Mouse (Mus musculus) CD8-positive naive resting alpha-beta T cell, adult 2 months (primary cell): Measurements from ENCODE around the gene Gm26661.

ENCODE experiments used
- DNase-seq, 2 experiments: peaks; one replicate each; pipeline ENCODE4 v3.0.0; 2022; ENCODE audit warnings: low read depth in 2 of 2, low spot score in 2 of 2

Gm26661 gene

DNA sequence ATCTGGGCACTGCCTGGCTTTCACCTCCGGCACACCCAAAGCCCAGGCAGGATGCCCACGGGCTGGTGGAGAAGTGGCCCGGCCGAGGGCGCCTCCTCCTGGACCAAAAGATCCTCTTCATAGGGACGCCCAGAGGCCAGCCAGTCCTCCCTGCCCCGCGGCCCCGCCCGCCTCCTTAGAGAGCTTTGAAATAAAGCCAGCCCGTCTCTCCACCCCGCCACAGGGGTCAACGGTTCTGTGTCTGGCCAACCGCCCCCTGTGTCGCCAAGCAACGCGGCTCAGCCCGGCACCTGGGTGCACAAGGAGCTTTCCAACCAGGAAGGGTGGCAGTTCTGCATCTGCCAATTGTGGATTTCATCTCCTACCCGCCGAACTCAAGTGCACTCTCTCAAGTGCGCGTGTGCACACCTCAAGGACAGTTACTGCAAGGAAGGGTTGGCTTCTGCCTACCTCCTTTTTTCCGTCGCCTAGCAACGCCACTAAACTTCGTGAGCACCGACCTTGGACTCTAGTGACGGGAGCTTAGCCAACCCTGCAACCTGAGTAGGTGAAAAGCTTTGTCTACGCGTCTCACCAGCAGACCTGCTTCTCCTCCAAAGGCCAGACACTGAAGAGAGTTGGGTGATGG, at the start of gene Gm26661:
Gm26661 (plus strand) TSS at position 56 of the 628 bp plus-strand sequence.
- peak; percentile 26 to 45 for DNase-seq

DNA sequence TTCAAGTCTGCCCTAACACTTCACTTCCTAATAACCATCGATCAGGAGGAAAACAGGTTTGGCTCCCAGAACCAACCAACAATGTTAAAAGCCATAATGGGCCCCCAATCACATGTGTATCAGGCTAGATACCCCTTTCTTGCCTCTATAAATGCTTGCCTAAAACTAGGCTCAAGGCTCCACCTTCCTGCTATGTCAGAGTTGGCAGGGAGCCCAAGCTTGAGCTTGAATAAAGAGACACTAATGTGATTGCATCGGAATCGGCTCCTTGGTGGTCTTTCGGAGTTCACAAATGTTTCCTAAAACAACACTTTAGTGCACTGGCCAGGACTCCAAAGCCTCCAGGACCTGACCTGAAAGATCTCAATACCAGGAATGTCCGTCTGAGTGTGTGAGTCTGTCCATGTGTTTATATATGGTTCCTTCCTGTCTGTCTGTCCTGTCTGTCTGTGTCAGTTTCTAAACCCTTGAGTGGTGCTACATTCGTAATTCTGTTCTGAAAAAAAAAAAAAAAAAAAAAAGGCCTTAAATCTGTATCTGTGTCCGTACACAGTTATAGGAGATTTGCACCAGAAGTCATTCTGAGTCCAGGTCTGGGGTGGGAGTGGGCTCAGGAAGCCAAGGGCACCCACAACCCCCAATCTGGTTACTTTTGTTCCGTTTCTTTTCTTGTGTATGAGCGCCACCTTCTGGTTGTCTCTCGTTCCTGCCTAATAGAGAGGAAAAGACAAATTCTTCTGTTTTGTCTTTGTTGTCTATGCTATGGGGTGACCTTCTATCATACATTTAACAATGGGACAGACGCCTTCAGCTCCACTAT, 42.2 kb upstream of the Gm26661 start:
- DNase-seq, result no peak

DNA sequence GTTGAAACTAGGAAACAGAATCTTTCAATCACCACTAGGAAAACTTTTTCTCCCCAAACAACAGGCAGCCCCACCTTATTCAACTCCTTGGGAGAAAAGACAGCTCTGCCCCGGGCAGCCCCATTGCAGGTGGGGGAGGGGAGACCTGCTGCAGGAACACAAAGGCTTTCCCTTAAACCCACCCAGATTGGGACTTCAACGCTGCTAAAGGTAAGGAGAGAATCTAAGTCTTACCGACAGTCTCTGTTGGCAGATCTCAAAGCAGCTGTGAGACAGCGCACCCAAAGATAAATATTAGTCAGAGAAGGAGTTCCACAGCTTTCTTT, 41.7 kb upstream of the Gm26661 start:
- no peak for DNase-seq

DNA sequence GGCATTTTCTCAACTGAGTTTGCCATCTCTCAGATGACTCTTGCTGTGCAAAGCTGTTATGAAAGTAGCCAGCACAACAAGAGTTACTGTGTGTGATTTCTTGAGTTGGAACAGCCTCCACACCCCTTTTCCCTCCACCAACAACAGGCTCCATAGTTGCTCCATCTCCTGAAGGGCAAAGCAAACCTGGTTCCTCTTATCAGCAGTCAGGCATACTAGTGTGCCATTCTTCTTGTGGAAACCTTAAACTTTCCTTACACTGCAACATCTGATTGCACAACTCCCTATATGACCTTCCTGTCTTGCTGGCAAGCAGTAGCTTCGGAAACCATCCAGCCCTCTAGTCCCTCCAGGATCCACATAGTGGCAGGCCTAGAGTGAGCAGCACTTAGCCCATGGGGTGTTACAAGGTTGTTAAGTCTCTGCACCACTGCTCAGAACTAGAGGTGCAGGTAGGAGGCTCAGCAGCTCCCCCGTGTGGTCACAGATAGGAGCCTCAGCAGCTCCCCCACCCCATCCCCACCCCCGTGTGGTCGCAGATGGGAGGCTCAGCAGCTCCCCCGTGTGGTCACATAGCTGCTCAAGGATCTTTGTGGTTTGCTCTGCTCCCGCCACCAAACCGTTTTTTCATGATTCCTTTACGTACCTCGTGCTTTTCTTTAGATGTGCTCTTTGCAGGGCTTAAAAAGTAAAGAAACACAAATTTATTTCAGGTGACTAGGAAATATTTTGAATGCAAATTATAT, 25.6 kb upstream of the Gm26661 start:
- DNase-seq, result peak; percentile 78 to 84

DNA sequence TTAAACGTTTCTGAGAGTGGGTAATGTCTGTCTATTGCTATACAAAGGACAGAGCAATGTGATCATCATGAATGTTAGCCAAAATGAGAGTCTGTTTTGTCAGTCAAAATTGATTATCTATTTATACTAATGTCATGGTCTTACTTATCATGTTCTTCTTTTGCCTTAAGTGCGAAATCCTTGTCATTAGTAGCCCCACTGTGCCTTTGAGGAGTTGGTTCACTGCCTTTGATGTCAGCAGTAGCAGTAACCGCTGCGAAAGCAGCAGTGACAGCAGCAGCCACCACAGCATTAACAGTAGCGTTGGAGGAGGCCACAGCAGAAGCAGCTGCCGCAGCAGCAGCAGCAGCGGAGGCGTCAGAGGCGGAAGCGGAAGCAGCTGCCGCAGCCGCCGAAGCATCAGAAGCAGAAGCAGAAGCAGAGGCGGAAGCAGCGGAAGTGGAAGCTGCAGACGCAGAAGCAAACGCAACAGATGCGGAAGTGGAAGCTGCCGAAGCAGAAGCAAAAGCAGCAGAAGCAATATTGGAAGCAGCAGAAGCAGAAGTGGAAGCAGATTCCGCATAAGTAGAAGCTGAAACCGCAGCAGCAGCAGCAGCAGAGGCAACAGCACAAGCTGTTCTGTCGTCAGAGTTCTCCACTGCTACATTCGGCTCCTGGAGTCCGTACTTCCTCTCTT, 17.5 kb upstream of the Gm26661 start:
- DNase-seq, result peak; percentile 62 to 68

DNA sequence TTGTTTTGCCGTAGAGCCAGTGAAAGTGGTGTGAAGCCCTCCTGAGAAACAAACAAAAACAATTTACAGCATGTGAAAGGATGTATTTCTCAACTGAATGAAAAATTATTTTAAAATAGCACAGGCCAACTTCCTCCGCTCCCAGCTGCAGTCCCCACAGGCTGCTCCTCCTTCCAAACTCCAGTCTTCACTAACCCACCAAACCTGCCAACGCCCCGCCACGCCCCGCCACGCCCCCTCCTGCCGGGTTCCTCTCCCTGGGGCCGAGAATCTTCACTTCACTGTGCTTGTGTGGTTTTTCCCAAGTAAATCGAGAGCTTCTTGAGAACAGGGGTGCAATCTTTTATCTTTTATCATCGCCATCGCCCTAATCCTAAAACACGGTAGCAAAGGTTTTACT, 5.3 kb upstream of the Gm26661 start:
- DNase-seq, result no peak

DNA sequence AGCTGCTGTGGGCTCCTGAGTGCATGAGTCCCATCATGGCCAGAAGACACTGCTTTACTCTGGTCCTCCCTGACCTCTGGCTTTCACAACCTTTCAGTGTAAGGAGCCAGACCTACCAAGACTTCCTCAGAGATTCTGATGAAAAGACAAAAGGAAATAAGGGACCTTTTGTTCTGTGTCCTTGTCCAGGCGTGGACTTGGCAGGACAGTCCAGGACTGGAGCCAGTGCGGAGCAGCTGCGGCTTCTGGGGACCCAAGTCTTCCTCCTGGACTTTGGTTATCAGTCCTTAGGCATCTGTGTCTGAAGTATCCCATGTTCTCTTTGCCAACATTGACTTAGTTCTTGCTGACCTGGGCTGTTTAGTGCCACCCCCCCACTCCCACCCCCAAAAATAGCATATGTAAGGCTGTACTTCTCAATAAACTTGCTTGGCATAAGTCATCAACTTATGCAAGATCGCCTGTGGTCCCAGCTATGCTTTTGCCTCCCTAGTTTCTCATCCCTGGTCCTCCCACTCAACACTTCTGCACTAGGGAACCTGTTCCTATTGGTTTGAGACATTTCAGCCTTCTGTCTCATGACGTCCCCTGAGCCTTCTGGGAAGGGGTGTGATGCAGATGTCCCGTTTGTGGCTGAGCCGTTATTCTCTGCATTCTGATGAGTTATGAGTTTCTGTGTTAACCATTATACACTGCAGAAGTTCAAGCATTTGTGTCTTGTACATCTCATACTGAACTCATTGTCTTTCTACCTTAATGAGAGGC, 1.9 kb upstream of the Gm26661 start:
- DNase-seq, result no peak

DNA sequence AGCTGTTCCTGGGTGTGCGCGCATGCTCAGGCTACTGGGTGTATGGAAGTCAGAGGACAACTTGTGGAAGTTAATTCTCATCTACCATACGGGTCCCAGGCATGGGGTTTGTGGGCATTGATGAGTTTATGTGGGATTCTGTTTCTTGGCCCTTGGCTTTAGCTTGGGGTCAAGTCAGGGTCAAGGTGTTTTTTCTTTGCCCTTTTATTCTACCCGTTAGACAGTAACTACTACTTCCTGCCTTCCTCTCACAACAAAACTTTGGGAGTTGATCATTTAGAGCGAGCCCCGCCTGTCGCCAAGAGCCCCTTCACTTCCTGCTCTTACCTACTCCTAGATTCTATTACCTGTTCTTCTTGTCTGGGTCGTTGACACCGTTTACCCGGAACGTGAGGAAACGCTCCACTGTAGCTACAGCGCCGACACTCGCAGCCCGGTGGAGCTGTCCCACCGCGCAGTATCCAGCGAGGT, 291 bp upstream of the Gm26661 start:
- DNase-seq, result no peak

DNA sequence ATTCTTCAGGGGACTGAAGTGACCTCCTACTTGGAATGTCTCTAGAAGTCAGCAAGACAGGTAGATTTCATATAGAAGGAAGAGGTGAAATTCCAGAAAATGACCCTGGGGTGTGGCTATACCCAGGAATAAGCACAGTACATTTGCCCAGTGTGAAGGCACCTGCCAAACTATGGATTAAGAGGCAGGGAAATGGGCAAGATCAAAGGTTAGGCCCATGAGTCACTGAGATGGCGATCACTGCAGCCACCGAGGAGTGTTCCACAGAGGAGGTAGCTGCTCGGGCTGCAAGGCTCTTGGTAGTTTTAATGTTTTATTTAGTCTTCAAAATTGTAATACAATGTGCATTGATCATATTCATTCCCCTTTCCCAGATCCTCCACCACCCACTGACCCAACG, 4.6 kb downstream of the Gm26661 start:
- no peak for DNase-seq

DNA sequence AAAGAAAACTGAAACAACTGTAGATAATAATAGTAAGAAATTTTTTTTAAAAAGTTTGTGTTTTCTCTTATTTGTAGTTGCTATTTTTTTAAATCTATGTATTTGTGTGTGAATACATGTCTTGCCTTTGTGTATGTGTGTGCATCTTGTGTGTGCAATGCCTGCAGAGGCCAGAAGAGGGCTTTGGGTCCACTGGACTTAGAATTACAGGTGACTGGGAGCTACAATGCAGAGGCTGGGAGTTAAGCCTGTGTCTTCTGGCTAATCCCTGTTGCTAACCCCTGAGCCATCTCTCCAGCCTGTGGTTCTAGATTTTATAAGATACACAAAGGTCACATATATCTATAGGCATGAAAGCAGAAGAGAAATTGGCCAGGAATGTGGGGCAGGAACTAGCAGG, 9.2 kb downstream of the Gm26661 start:
- no peak for DNase-seq

DNA sequence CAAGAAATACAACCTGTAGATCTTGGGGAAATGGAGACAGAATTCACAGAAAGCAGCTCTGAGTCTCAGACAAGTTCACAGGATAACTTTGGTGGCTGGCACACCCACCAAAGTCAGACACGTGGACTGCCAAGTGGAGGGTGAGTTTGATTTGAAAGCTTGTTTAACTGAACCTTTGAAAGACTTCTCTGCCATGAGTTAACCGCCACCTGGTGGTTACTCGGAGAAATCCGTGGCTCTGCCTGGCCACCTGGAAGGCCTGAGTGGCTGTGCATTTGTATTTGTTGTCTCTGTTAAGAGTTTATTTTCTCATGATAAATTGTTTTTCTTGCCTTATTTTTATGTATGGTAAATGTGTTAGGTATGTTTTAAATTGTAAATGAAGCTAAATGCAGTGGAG, 10.4 kb downstream of the Gm26661 start:
- DNase-seq, result peak in 1 of 2 experiments; percentile 35

DNA sequence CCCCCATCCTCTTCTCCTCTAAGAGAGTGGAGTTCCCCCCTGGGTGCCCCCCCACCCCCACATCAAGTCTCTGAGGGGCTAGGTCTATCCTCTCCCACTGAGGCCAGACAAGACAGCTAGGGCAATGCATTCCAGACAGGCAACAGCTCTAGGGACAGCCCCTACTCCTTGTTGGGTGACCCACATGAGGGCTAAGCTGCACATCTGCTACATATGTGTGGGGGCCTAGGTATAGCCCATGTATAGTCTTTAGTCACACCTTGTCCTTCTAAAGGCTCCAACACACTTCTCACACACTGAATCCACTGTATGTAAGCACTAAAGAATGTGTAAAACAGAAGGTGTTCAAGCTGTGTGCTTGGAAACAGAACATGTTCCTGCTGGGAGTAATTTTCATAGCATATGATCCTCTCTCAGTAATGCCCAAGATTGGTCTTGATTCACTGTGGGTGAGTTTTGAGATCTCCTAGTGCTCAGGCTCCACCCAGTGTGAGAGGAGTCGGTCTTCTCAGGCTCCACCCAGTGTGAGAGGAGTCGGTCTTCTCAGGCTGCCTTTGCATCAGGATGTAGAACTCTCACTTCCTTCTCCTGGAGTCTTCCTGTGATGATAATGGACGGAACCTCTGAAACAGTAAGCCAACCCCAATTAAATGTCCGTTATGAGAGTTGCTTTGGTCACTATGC, 12.6 kb downstream of the Gm26661 start:
- DNase-seq, result no peak

DNA sequence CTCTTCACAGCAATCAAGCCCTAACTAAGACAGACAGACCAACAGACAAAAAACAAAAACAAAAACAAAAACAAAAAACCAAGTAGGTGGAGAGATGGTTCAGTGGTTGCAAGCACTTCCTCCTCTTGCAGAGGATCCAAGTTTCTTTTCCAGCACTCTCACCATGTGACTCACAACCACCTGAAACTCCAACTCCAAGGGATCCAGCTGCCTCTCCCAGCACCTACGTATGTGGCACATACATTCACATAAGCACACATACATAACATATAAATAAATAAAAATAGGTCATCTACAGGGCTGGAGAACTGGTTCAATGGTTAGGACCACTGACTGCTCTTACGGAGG, 13.1 kb downstream of the Gm26661 start:
- no peak for DNase-seq

DNA sequence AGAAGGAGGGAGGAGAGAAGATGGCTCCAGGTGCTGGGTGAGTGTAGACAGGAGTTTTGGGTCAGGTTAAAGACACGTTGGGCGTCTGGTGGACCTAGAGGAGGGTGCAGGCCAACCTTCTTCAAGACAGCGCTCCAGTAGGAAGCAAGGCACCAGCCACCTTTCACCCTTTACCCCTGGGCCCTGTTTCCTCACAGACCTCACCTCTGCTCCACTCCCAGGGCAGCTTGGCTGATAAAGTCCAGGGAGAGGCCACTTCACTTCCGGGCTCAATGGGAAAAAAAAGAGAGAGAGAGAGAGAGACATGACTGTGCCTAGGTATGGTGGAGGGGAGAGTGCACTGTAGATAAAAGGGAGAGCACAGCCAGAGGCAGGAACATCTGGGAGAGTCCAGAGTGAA, 16.3 kb downstream of the Gm26661 start:
- DNase-seq, result no peak

DNA sequence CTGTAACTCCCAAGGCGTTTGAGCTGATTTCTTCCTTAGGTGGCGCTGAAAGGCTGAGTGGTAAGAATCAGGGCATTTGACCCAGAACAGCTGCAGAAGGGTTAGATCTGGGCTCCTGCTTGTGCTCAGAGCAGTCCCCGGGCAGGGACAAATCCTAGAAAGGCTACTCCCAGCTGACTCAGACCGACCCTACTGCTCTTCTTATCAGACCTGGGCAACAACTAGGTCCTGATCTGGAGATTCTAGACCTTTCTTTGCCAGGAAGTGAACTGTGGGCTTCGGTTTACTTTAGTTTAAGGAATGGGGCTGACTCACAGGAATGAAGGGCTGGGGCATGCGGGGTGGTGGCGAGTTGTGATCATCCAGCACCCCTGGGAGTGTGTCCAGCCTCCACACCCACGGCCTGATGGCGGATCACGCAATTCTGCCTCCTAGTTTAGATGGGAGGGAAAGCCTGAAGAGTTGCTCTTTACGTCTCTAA, 17.2 kb downstream of the Gm26661 start:
- DNase-seq, result no peak

DNA sequence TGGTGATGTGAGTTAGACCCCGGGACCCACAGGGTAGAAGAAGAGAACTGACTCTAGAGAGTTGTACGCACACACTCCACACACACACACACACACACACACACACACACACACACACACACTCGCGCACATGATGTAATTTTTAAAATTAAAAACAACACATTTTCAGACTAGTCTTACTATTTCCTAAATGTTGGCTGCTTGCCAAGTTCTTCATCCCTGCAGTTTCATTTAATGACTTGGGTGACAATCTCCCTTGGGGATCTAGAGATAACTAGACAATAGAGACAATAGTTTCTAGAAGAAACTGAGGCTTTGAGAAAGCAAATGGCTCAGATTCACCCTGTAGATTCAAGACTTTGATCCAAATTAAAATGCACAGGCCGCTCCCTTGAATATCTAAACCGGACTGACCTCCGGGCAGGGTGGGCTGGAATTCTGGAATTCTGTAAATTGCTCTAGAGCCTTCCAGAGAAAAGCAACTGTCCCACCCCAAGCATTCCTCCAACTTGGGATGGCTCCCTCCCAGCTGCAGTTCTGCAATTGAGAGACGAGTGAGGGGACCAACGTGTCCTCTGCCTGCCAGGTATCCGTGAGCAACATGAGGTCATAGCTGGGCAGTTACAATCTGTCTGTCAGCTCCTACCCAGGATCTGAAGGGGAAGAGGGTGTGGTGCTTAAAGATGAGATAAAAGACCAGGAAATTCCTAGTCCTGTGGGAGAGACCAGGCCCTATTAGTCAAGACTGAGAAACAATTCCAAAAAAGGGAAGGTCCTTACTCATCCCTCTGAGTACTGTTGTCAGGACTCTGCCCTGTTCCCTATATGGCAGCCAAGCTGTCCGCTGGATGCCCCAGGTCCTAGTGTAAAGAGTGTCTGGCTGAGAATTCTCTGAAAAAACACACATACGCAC, 17.9 kb downstream of the Gm26661 start:
- no peak for DNase-seq

DNA sequence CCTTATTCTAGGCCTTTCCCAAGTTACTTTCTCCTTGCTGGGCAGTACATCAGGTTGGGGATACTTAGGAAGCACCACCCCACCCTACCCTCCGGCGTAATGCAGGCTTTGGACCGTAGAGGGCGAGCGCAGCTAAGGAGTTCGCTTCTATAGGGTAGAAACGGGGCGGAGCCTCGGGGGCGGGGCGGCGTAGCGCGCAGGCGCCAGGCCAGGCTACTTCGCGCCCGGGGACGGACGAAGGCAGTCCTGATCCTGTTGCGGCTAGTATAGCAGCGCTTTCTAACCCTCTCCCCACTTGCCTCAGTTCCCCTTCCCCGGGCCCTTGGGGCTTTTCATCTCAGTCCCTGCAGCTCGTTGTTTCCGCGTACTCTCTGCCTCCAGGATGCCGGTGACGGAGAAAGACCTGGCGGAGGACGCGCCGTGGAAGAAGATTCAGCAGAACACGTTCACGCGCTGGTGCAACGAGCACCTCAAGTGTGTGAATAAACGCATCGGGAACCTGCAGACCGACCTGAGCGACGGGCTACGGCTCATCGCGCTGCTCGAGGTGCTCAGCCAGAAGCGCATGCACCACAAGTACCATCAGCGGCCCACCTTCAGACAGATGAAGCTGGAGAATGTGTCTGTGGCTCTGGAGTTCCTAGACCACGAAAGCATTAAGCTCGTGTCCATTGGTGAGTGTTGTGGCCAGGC, 26.5 kb downstream of the Gm26661 start, which contains the start of gene Flnb:
Flnb (plus strand) TSS at position 188 of the 693 bp plus-strand sequence.
- DNase-seq, result peak; percentile 94 to 97

DNA sequence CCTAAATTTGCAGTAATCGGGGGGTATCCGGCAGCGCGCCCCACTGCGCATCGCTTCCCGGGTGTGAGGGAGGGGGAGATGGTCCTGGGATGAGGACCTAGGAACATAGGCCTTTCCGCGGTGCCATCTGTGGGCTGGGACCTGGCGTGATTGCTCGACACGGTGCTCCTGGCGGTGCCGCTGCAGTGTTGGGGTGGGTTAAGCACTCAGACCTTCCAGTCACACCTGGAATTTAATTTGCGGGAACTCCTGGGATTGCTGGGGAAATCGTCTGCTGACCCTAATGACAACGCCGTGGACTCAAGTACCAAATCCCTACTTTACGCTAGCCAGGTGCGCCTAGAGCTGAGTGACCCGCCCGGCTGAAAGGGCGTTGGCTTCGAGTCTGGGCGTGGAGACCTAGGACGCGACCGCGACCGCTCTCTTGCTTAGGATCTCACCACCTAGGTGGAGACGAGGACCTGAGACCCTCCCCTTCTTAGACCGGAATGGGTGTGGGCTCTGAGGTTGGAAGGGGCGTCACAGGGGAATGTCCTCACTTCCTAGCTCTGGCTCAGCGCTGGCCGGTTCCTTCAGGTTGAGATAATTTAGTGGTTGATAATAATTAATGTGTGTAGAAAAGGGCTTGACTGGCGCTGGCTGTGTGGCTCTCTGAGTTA, 27.2 kb downstream of the Gm26661 start:
- DNase-seq, result no peak
